Mouse (Mus musculus): ENCODE data around the gene Cmtm1. TPM values are rescaled to one million over a fixed set of nuclear protein-coding genes. Genes with fewer than 3 reads are reported as not detected.

Cmtm1 gene
- total and polyA plus RNA-seq, 3 experiments: not detected

GRCm38 (mm10) chr8:104249442-104249996 lies 60.4 kb downstream of the Cmtm1 start:
- H3K4me2 ChIP-seq (ENCODE audit: insufficient read depth, low read depth, poor library complexity, severe bottlenecking): no peak overlapping the region
- no peak overlapping the region for H3K9ac ChIP-seq (ENCODE audit: insufficient read depth, low read depth)
- no peak overlapping the region for H3K27ac ChIP-seq (ENCODE audit: insufficient read depth, low read depth)
- dilution Hi-C loops (cut with MboI; ENCODE audit: extremely low pct_ligation_motif_present, extremely low pct_unique_long_range_greater_than_20kb, low sequenced_read_pairs) (no loop called here), in situ Hi-C loops (cut with MboI; ENCODE audit: low pct_ligation_motif_present, low pct_unique_long_range_greater_than_20kb, low sequenced_read_pairs) (loop anchor here (10.0 kb wide), 1 partner anchor 85 kb away; the partner anchor contains the start of gene Cmtm3)
- peaks cover 3 to 13% of the 10 kb centered on the region in 2 experiments for H3K36me3 ChIP-seq (replicated peaks in 1 of 2; ENCODE audit: control insufficient read depth in 1 of 2, insufficient read depth in 1 of 2, low read length in 1 of 2)
- no peaks in the 10 kb centered on the region for H3K9me3 ChIP-seq (replicated peaks; ENCODE audit: low read length)
- no peaks in the 10 kb centered on the region for H3K27me3 ChIP-seq (replicated peaks)
- H3K4me1 ChIP-seq (ENCODE audit: control insufficient read depth in 1 of 2, insufficient read depth in 2 of 2): peaks cover 7 to 49% of the 10 kb centered on the region in 2 experiments
- no peak overlapping the region for H3K4me3 ChIP-seq (replicated peaks in 1 of 3; ENCODE audit: low read depth in 2 of 3, low read length in 2 of 3, poor library complexity in 1 of 3)
- H3K79me2 ChIP-seq (replicated peaks; ENCODE audit: control insufficient read depth, extremely low read depth, insufficient read depth, poor library complexity, severe bottlenecking): peaks cover 2% of the 10 kb centered on the region; the same call in 1 of the 2 replicates
- TF ChIP-seq GABPA (IDR thresholded peaks at IDR 0.05; ENCODE audit: insufficient replicate concordance, low read depth, low read length): no peak
- TF ChIP-seq E2F4 (IDR thresholded peaks at IDR 0.05; ENCODE audit: insufficient replicate concordance, low read depth, low read length): no peak
- TF ChIP-seq CHD1 (IDR thresholded peaks at IDR 0.05; ENCODE audit: low read depth, low read length): no peak
- no peak for TF ChIP-seq MAZ (IDR thresholded peaks at IDR 0.05; ENCODE audit: low read depth, low read length)
- TF ChIP-seq TCF12 (IDR thresholded peaks at IDR 0.05; ENCODE audit: low read depth, low read length): no peak
- TF ChIP-seq MXI1 (IDR thresholded peaks at IDR 0.05; ENCODE audit: low read depth, low read length): no peak
- no peak for TF ChIP-seq ETS1 (conservative IDR thresholded peaks at IDR 0.05; ENCODE audit: low read depth, low read length)
- no peak for TF ChIP-seq PAX5 (IDR thresholded peaks at IDR 0.05; ENCODE audit: low read length)
- no peak for TF ChIP-seq POLR2AphosphoS2 (IDR thresholded peaks at IDR 0.05; ENCODE audit: low read depth, low read length)
- TF ChIP-seq ZC3H11A (IDR thresholded peaks at IDR 0.05; ENCODE audit: low read depth, low read length): no peak
- TF ChIP-seq NRF1 (IDR thresholded peaks at IDR 0.05; ENCODE audit: low read depth, low read length): no peak
- TF ChIP-seq JUN (IDR thresholded peaks at IDR 0.05; ENCODE audit: insufficient read depth, low read depth, low read length): no peak
- TF ChIP-seq ZNF384 (IDR thresholded peaks at IDR 0.05; ENCODE audit: low read depth, low read length): no peak
- no peak for TF ChIP-seq USF2 (conservative IDR thresholded peaks at IDR 0.05; ENCODE audit: low read depth, low read length)
- DNase-seq (ENCODE audit: extremely low read depth): no peak

GRCm38 (mm10) chr8:104248276-104248675 lies 61.7 kb downstream of the Cmtm1 start, which contains the start of gene Tk2:
Tk2 (minus strand) TSS chr8:104248558.
- Histone ChIP-seq H3K27me3 (replicated peaks) (no peaks in the 10 kb centered on the region), H3K4me1 (ENCODE audit: control insufficient read depth in 1 of 2, insufficient read depth in 2 of 2) (peaks cover 7 to 49% of the 10 kb centered on the region in 2 experiments), H3K9ac (ENCODE audit: insufficient read depth, low read depth) (peak within 1 kb of the TSS; percentile 94), H3K27ac (ENCODE audit: insufficient read depth, low read depth) (peak within 1 kb of the TSS; percentile 97), H3K4me2 (ENCODE audit: insufficient read depth, low read depth, poor library complexity, severe bottlenecking) (peak within 1 kb of the TSS; percentile 92), H3K79me2 (replicated peaks; ENCODE audit: control insufficient read depth, extremely low read depth, insufficient read depth, poor library complexity, severe bottlenecking) (peaks cover 2% of the 10 kb centered on the region; the same call in 1 of the 2 replicates), H3K4me3 (replicated peaks in 1 of 3; ENCODE audit: low read depth in 2 of 3, low read length in 2 of 3, poor library complexity in 1 of 3) (peak within 1 kb of the TSS; percentile 65 to 92 (median 87)), H3K36me3 (replicated peaks in 1 of 2; ENCODE audit: control insufficient read depth in 1 of 2, insufficient read depth in 1 of 2, low read length in 1 of 2) (peaks cover 3 to 17% of the 10 kb centered on the region in 2 experiments), H3K9me3 (replicated peaks; ENCODE audit: low read length) (no peaks in the 10 kb centered on the region)
- in situ Hi-C loops (cut with MboI; ENCODE audit: low pct_ligation_motif_present, low pct_unique_long_range_greater_than_20kb, low sequenced_read_pairs) (loop anchor here (10.0 kb wide), 1 partner anchor 87 kb away; the partner anchor contains the start of gene Cmtm3), dilution Hi-C loops (cut with MboI; ENCODE audit: extremely low pct_ligation_motif_present, extremely low pct_unique_long_range_greater_than_20kb, low sequenced_read_pairs) (no loop called here)
- peak; percentile 90 for DNase-seq (ENCODE audit: extremely low read depth)
- TF ChIP-seq POLR2A (IDR thresholded peaks at IDR 0.05; ENCODE audit: low read depth, low read length): peak; percentile 87
- no peak for TF ChIP-seq GABPA (IDR thresholded peaks at IDR 0.05; ENCODE audit: insufficient replicate concordance, low read depth, low read length)
- peak; percentile 63 for TF ChIP-seq ELF1 (IDR thresholded peaks at IDR 0.05; ENCODE audit: low read depth, low read length)
- peak; percentile 68 for TF ChIP-seq HCFC1 (IDR thresholded peaks at IDR 0.05; ENCODE audit: low read depth, low read length)
- no peak for TF ChIP-seq ZKSCAN1 (IDR thresholded peaks at IDR 0.05; ENCODE audit: borderline replicate concordance, low read depth, low read length)
- peak; percentile 63 for TF ChIP-seq TCF12 (IDR thresholded peaks at IDR 0.05; ENCODE audit: low read depth, low read length)
- TF ChIP-seq ZMIZ1 (IDR thresholded peaks at IDR 0.05; ENCODE audit: low read depth, low read length): peak; percentile 71
- TF ChIP-seq ZNF384 (IDR thresholded peaks at IDR 0.05; ENCODE audit: low read depth, low read length): no peak
- peak; percentile 80 for TF ChIP-seq NELFE (IDR thresholded peaks at IDR 0.05; ENCODE audit: low read depth, low read length)
- 0 out of 2 replicates have a peak, but pooled peaks have one; percentile 13 for TF ChIP-seq BHLHE40 (IDR thresholded peaks at IDR 0.05; ENCODE audit: low read depth, low read length)
